Mouse (Mus musculus) gastrocnemius, adult 2 months (tissue): ENCODE data around the gene Sacm1l. TPM values are rescaled to one million over a fixed set of nuclear protein-coding genes. Genes with fewer than 3 reads are reported as not detected.
A peak's percentile ranks its signal among the peaks of the same experiment; 100 is the strongest.

ENCODE experiments used
- DNase-seq: peaks from one replicate; pipeline ENCODE4 v3.0.0; 2022
- H3K27ac ChIP-seq: fragments of 200-600 bp; 2 replicates; pipeline ENCODE4 v1.8.1; 2022; ENCODE audit warnings: mild to moderate bottlenecking
- H3K4me3 ChIP-seq: fragments of 200-600 bp; 2 replicates; pipeline ENCODE4 v1.8.1; 2022; ENCODE audit warnings: mild to moderate bottlenecking, moderate library complexity
- CTCF ChIP-seq: fragments of 200-600 bp; IDR thresholded peaks from 2 replicates; pipeline ENCODE4 v1.8.1; 2022; ENCODE audit warnings: antibody characterized with exemption, mild to moderate bottlenecking, moderate library complexity
- intact Hi-C: fragments of 180-260 bp; cut with DNase I; formaldehyde crosslinking; loops from one replicate; pipeline ENCODE4 v1.15.1; 2025
- long read RNA-seq, 2 experiments: library from polyadenylated mRNA; stranded (forward); transcript quantifications; one replicate each; pipeline ENCODE4 v2.0.0; 2021
- total RNA-seq, 2 experiments: library from RNA; stranded (reverse); gene quantifications; 2 replicates each; pipeline ENCODE4 v1.2.3; 2021

The Sacm1l gene
- 10 to 100 TPM; 19.8 to 22.9 TPM for total RNA-seq
- long read RNA-seq, experiment 1, transcript Sacm1l-201 (20 exons, 3,558 nt), result major isoform, 50 of 54 reads
- long read RNA-seq, experiment 1, partial matches to known transcripts, result 1 of 54 reads
- long read RNA-seq, experiment 1, other reads (novel, unspliced or antisense), result 3 of 54 reads
- long read RNA-seq, experiment 2, transcript Sacm1l-201 (20 exons, 3,558 nt), result major isoform, 48 of 53 reads
- long read RNA-seq, experiment 2, partial matches to known transcripts, result 1 of 53 reads
- long read RNA-seq, experiment 2, other reads (novel, unspliced or antisense), result 4 of 53 reads

DNA sequence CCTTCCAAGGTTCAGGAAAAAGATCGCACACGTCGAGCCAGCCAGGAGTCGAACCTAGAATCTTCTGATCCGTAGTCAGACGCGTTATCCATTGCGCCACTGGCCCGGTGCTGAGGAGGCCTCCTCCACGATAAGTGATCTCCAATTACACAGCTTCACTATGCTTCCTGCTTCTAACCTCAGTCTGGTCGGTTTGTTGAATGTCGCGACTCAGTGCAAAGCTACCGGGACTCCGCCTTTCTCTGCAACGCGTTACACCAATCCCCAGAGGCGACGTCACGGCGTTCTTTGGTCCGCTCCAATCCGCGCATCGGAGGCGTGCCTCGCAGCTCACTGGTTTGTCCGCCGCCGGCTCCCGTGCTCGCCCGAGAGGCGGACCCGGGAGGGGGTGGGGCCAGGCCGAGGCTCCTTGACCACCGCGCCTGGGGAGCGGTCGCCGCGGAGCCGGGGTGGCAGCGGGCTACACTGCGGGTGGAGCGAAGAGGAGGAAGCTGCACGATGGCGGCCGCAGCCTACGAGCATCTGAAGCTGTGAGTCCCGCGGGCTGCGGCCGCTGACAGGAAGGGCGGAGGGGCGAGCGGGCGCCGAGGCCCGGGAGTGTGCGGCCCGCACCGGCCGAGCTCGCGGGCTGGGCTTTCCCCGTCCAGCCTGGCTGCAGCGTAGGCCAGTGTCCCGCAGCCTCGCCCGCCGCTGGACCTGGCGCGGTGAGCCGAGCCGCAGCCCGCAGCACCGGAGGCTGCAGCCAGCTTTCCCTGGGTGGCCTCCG, at the start of gene Sacm1l:
Sacm1l (plus strand) TSS at position 368 of the 766 bp plus-strand sequence.
- TF ChIP-seq CTCF, result no peak
- peak within 1 kb of the TSS; percentile 93 for H3K27ac ChIP-seq
- DNase-seq, result peak; percentile 100
- peak within 1 kb of the TSS; percentile 98 for H3K4me3 ChIP-seq
- intact Hi-C loops, result loop anchor here (10.0 kb wide), 1 partner anchor 165 kb away; the partner anchor contains the start of gene Lars2

DNA sequence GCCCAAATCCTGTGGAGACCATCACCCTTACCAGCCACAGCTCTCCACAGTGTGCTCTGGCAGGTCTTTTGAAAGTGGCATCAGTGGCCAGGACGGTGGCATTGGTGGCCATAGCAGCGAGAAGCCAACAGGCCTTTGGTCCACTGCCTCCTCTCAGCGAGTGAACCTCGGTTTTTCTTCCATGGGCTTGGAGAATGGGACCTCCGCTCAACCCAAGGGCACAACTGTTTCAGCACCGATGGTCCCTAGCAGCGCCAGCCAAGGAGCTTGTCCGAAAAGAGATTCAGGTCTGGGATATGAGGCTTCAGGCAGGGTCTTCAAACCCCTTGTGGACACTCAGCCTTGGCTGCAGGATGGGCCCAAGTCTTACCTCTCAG, 49.7 kb upstream of the Sacm1l start:
- intact Hi-C loops, result loop anchor here (2.0 kb wide), 1 partner anchor 25 kb away; no protein-coding TSS in a partner anchor
- TF ChIP-seq CTCF, result no peak
- no peak for DNase-seq
- peak overlapping the region; percentile 96 for H3K27ac ChIP-seq
- peak overlapping the region; percentile 92 for H3K4me3 ChIP-seq

DNA sequence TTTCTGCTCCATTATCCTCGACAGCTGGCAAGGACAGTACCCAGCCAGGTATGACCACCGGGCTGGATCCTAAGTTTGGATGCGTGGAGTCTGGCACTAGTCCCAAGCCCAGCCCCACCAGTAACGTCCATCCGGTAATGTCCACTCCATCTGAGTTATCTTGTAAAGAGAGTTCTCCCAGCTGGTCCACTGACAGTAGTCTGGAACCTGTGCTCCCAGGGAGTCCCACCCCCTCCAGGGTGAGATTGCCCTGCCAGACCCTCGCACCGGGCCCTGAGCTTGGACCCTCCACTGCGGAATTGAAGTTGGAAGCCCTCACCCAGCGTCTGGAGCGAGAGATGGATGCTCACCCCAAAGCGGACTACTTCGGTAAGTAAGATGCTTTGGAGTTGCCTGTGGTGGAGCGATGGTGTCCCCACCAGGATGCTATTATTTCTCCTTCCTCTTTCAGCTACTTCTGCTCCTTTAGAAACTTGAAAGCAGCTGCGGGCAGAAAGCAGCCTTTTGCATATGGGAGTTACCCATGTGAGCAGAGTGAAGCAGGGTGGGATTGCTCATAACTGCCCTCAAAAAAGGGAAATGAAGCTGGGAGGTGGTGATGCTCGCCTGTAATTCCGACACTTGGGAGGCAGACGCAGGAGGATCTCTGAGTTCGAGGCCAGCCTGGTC, 49.2 kb upstream of the Sacm1l start:
- TF ChIP-seq CTCF, result no peak
- peak; percentile 38 for DNase-seq
- Histone ChIP-seq H3K27ac (peak overlapping the region; percentile 96), H3K4me3 (peak overlapping the region; percentile 92)
- intact Hi-C loops, result no loop called here

GRCm38 (mm10) chr9:123481136-123481535, 48.4 kb upstream of the Sacm1l start:
- peak overlapping the region; percentile 96 for H3K27ac ChIP-seq
- TF ChIP-seq CTCF, result no peak

GRCm38 (mm10) chr9:123483598-123483997, 46.0 kb upstream of the Sacm1l start:
- peak overlapping the region; percentile 92 for H3K4me3 ChIP-seq
- peak overlapping the region; percentile 96 for H3K27ac ChIP-seq
- DNase-seq, result no peak
- TF ChIP-seq CTCF, result no peak
- intact Hi-C loops, result no loop called here

More at GRCm38 (mm10) chr9:123481136-123481535, 48.4 kb upstream of the Sacm1l start:
- intact Hi-C loops, result no loop called here
- no peak for DNase-seq
- H3K4me3 ChIP-seq, result peak overlapping the region; percentile 92

DNA sequence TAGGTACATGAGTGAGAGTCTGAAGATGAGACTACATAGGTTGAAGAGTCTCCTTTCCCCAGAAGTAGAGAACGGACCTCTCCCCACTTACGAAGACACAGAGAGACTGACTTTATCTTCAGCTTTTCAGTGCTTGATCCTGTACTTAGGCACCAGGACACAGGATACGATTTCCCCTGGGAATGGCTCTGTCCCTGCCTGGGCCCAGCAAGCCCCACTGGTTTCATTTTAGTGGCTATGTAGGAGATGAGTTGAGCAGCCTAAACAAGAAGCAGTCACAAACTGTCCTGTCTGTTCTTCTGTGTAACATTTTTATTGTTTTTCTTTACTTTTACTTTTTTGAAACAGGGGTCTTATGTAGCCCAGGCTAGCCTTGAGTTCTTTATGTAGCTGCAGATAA, 44.7 kb upstream of the Sacm1l start:
- intact Hi-C loops, result no loop called here
- DNase-seq, result no peak
- TF ChIP-seq CTCF, result no peak
- H3K27ac ChIP-seq, result peak overlapping the region; percentile 96
- peak overlapping the region; percentile 92 for H3K4me3 ChIP-seq

DNA sequence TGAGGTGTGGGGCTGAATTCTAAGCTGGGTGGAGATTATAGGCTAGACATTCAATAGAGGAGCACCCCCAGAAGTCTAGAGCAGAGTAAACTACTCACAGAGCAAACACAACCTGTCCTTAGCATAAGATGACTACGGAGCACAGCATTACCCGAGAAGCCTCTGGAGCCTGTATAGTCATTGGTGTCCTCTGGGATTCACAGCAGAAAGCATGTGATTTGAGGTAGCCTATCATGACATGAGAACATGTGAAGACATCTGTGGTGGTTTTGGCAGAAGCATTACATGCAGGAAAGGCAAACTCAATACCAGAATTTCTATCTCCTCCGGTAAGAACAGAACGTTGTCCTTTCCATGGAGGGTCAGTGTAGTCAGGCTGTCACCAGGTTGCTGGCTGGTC, 44.0 kb upstream of the Sacm1l start:
- Histone ChIP-seq H3K27ac (peak overlapping the region; percentile 96), H3K4me3 (peak overlapping the region; percentile 50)
- intact Hi-C loops, result no loop called here
- no peak for TF ChIP-seq CTCF
- DNase-seq, result no peak

- no peak for TF ChIP-seq CTCF
- intact Hi-C loops, result no loop called here
- no peak for DNase-seq
- Histone ChIP-seq H3K4me3 (peak overlapping the region; percentile 50), H3K27ac (peak overlapping the region; percentile 96)
Measured at GRCm38 (mm10) chr9:123486635-123487034, 42.9 kb upstream of the Sacm1l start.

DNA sequence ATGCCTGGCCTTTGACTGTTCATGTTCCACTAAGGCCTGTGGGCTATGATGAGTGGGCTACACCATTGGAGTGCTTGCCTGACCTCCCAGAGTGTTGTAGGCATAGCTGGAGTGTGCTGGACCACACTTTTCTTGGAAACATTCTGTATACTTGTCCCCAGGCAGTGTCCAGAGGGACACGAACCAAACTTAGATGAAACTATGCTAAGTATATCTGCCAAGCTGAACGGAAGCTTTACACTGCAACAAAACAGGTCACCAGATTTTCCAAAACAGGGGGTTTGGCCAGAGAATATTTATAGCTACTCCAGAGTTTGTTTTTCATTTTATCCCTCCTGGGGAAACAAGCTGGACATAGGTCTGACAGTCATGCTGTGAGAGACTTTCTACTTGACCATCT, 40.5 kb upstream of the Sacm1l start:
- DNase-seq, result no peak

GRCm38 (mm10) chr9:123489727-123490343, 39.7 kb upstream of the Sacm1l start:
- intact Hi-C loops, result no loop called here
- peak; percentile 84 for DNase-seq
- H3K4me3 ChIP-seq, result peak overlapping the region; percentile 51
- no peak for TF ChIP-seq CTCF
- peak overlapping the region; percentile 96 for H3K27ac ChIP-seq

More for the DNA sequence above, 40.5 kb upstream of the Sacm1l start:
- intact Hi-C loops, result no loop called here
- H3K27ac ChIP-seq, result peak overlapping the region; percentile 96
- TF ChIP-seq CTCF, result no peak
- H3K4me3 ChIP-seq, result peak overlapping the region; percentile 51

DNA sequence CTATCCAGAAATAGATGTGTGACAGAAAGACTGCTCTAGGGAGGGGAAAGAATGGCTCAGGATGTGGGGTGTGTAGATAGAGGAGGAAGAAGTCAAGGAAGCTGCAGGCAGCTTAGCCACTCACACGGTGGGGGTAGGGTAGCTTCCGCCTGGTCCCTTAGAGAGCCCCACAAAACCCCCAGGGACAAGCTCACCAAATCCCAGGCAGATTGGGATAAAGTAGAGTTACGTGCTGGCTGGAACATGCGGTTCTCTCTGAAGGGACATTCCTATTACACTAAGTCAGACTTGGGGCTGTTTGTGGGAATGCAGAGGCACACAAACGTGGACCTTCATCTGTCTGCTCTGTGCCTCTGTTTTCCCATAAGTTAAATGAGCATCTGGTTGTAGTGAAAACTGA, 38.6 kb upstream of the Sacm1l start:
- no peak for TF ChIP-seq CTCF
- DNase-seq, result peak; percentile 67
- intact Hi-C loops, result no loop called here
- peak overlapping the region; percentile 51 for H3K4me3 ChIP-seq
- peak overlapping the region; percentile 96 for H3K27ac ChIP-seq

GRCm38 (mm10) chr9:123491917-123492585, 37.5 kb upstream of the Sacm1l start:
- H3K4me3 ChIP-seq, result peak overlapping the region; percentile 31
- intact Hi-C loops, result no loop called here
- H3K27ac ChIP-seq, result peak overlapping the region; percentile 96
- peak; percentile 70 for DNase-seq
- no peak for TF ChIP-seq CTCF
